Mouse (Mus musculus): Measurements from ENCODE around the gene Olfr1014. TPM values are rescaled to one million over a fixed set of nuclear protein-coding genes. Genes with fewer than 3 reads are reported as not detected.

Olfr1014 gene
- total RNA-seq (2014; rRNA removed): not detected in 2 replicates
- not detected in 2 replicates for polyA plus RNA-seq (2012; rRNA removed)

DNA sequence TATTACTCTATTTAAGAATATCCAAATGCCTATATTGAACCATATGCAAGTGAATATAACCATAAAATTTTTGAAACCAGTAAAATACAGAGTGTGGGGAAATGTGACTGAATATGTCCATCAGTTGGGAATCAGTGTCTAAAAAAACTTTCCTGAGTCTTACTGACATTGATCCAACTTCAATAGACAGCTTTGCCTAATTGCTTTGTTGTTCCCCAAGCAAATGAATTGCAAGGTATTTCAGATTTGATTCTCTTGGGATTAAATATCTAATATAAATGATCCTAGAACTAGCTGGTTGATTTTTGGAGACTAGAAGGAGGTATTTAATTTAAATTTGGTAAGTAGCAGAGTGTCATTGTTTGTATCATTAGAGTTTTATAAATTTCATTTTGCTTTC, at the start of gene Olfr1014:
Gene Olfr1014 (plus strand): TSS at position 301 of the 400 bp plus-strand sequence.
- H3K4me1 ChIP-seq (ENCODE audit: control insufficient read depth, insufficient read depth, low read length): no peaks in the 10 kb centered on the region
- H3K36me3 ChIP-seq (ENCODE audit: control insufficient read depth, insufficient read depth, low read length): no peaks in the 10 kb centered on the region
- H3K79me2 ChIP-seq (ENCODE audit: control insufficient read depth, insufficient read depth, low read length): no peaks in the 10 kb centered on the region
- H3K9ac ChIP-seq (ENCODE audit: low read depth, low read length): no peak within 1 kb of the TSS
- H3K27ac ChIP-seq (replicated peaks; ENCODE audit: insufficient read depth, low read depth, low read length): no peak within 1 kb of the TSS
- TF ChIP-seq CTCF (IDR thresholded peaks at IDR 0.05; ENCODE audit: low read depth, low read length) (no peak), POLR2A (IDR thresholded peaks at IDR 0.05; ENCODE audit: extremely low read depth, insufficient read depth, low read length) (no peak)
- no peak for DNase-seq (ENCODE audit: extremely low read depth, low read depth, low spot score)
- H3K27me3 ChIP-seq (ENCODE audit: control insufficient read depth, insufficient read depth, low read length): no peaks in the 10 kb centered on the region
- H3K4me3 ChIP-seq (ENCODE audit: insufficient read depth, low read depth, low read length): no peak within 1 kb of the TSS

DNA sequence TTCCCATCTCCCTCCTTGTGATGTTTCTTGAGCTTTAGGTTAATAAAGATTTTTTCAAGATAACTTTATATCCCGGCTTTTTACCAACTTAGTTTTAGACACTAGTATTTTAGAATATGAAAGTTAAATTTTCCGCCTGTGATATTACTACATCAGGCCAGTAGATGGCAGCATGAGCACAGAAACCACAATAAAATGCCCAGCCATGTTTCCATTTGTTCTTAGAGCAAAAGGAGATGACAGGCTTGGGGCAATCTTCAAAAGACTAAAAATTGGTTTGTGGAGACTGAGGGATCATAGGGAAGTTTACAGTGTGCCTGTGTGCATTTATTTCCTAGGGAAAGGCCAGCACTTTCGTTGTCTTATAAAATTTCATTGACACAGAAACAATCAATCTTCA, 46.7 kb upstream of the Olfr1014 start:
- H3K27ac ChIP-seq (replicated peaks; ENCODE audit: insufficient read depth, low read depth, low read length): no peak overlapping the region
- no peaks in the 10 kb centered on the region for H3K36me3 ChIP-seq (ENCODE audit: control insufficient read depth, insufficient read depth, low read length)
- WGBS: 11% methylated on average over 3 of the region's 3 CpGs
- no peak overlapping the region for H3K9ac ChIP-seq (ENCODE audit: low read depth, low read length)
- TF ChIP-seq CTCF (IDR thresholded peaks at IDR 0.05; ENCODE audit: low read depth, low read length) (no peak), POLR2A (IDR thresholded peaks at IDR 0.05; ENCODE audit: extremely low read depth, insufficient read depth, low read length) (no peak)
- peak; percentile 29 for DNase-seq (ENCODE audit: extremely low read depth, low read depth, low spot score)
- H3K27me3 ChIP-seq (ENCODE audit: control insufficient read depth, insufficient read depth, low read length): no peaks in the 10 kb centered on the region
- H3K4me3 ChIP-seq (ENCODE audit: insufficient read depth, low read depth, low read length): no peak overlapping the region
- no peaks in the 10 kb centered on the region for H3K79me2 ChIP-seq (ENCODE audit: control insufficient read depth, insufficient read depth, low read length)
- H3K4me1 ChIP-seq (ENCODE audit: control insufficient read depth, insufficient read depth, low read length): no peaks in the 10 kb centered on the region; the same call in 1 of the 2 replicates

DNA sequence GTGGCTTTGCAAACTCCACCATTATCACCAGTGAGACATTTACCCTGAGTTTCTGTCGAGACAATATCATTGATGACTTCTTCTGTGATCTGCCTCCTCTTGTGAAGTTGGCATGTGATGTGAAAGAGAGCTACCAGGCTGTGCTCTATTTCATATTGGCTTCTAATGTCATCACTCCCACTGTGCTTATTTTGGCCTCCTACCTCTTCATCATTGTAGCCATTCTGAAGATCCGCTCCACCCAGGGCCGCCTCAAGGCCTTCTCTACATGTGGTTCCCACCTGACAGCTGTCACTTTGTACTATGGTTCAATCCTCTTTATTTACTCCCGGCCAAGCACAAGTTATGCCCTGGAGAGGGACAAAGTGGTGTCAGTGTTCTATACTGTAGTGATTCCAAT, 18.7 kb upstream of the Olfr1014 start:
- no peaks in the 10 kb centered on the region for H3K79me2 ChIP-seq (ENCODE audit: control insufficient read depth, insufficient read depth, low read length)
- DNase-seq (ENCODE audit: extremely low read depth, low read depth, low spot score): no peak
- TF ChIP-seq CTCF (IDR thresholded peaks at IDR 0.05; ENCODE audit: low read depth, low read length) (no peak), POLR2A (IDR thresholded peaks at IDR 0.05; ENCODE audit: extremely low read depth, insufficient read depth, low read length) (no peak)

DNA sequence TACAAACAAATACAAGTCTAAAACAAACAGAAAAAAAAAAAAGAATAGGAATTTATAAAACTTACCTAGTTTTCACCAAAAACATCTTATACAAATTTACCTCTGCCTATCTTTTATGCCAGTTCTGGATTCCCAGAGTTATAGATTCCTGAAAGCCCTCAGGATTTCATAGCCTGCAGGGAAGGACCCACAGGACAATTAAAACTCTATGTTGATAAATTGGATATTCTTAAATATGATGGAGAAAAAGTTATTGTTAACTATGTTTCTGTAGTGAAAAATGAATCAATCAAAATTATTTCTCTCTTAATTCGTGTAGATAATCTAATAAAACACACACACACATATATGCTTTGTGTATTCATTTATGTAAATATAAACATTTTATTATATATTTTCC, 9.8 kb upstream of the Olfr1014 start, which contains the start of gene Olfr1012:
Gene Olfr1012 (minus strand): TSS at position 101 of the 400 bp plus-strand sequence.
- Histone ChIP-seq H3K27me3 (ENCODE audit: control insufficient read depth, insufficient read depth, low read length) (no peaks in the 10 kb centered on the region), H3K36me3 (ENCODE audit: control insufficient read depth, insufficient read depth, low read length) (no peaks in the 10 kb centered on the region), H3K27ac (replicated peaks; ENCODE audit: insufficient read depth, low read depth, low read length) (no peak within 1 kb of the TSS), H3K79me2 (ENCODE audit: control insufficient read depth, insufficient read depth, low read length) (no peaks in the 10 kb centered on the region), H3K9ac (ENCODE audit: low read depth, low read length) (no peak within 1 kb of the TSS), H3K4me3 (ENCODE audit: insufficient read depth, low read depth, low read length) (no peak within 1 kb of the TSS), H3K4me1 (ENCODE audit: control insufficient read depth, insufficient read depth, low read length) (no peaks in the 10 kb centered on the region)
- WGBS: 54% methylated on average over 1 of the region's 1 CpGs
- no peak for DNase-seq (ENCODE audit: extremely low read depth, low read depth, low spot score)
- TF ChIP-seq POLR2A (IDR thresholded peaks at IDR 0.05; ENCODE audit: extremely low read depth, insufficient read depth, low read length) (no peak), CTCF (IDR thresholded peaks at IDR 0.05; ENCODE audit: low read depth, low read length) (no peak)

More for the DNA sequence above, 18.7 kb upstream of the Olfr1014 start:
- H3K27ac ChIP-seq (replicated peaks; ENCODE audit: insufficient read depth, low read depth, low read length): no peak overlapping the region
- no peaks in the 10 kb centered on the region for H3K27me3 ChIP-seq (ENCODE audit: control insufficient read depth, insufficient read depth, low read length)
- no peak overlapping the region for H3K9ac ChIP-seq (ENCODE audit: low read depth, low read length)
- no peak overlapping the region for H3K4me3 ChIP-seq (ENCODE audit: insufficient read depth, low read depth, low read length)
- H3K4me1 ChIP-seq (ENCODE audit: control insufficient read depth, insufficient read depth, low read length): no peaks in the 10 kb centered on the region
- no peaks in the 10 kb centered on the region for H3K36me3 ChIP-seq (ENCODE audit: control insufficient read depth, insufficient read depth, low read length)
- 80% methylated on average over 4 of the region's 4 CpGs for WGBS

DNA sequence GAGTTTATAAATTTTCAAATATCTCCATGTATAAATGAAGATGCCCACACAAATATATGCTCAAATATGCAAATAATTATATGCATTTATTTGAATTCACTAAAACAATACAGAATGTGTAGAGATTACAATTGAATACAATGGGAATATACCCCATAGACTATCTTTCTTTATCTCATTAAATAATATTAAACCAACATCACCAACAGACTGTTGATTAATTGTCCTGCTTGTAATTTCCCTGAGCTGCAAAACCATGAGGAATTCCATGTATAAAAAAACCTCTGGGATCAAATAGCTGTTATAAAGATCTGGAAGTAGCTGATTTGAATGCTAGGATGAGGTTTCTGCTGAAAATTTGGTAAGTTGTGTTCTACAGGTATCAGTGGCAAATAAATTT, 5.7 kb upstream of the Olfr1014 start, which contains the start of gene Olfr1013:
Gene Olfr1013 (plus strand): TSS at position 301 of the 400 bp plus-strand sequence.
- Histone ChIP-seq H3K4me3 (ENCODE audit: insufficient read depth, low read depth, low read length) (no peak within 1 kb of the TSS), H3K79me2 (ENCODE audit: control insufficient read depth, insufficient read depth, low read length) (no peaks in the 10 kb centered on the region), H3K27me3 (ENCODE audit: control insufficient read depth, insufficient read depth, low read length) (no peaks in the 10 kb centered on the region), H3K4me1 (ENCODE audit: control insufficient read depth, insufficient read depth, low read length) (no peaks in the 10 kb centered on the region), H3K36me3 (ENCODE audit: control insufficient read depth, insufficient read depth, low read length) (no peaks in the 10 kb centered on the region), H3K9ac (ENCODE audit: low read depth, low read length) (no peak within 1 kb of the TSS), H3K27ac (replicated peaks; ENCODE audit: insufficient read depth, low read depth, low read length) (no peak within 1 kb of the TSS)
- TF ChIP-seq CTCF (IDR thresholded peaks at IDR 0.05; ENCODE audit: low read depth, low read length): no peak
- TF ChIP-seq POLR2A (IDR thresholded peaks at IDR 0.05; ENCODE audit: extremely low read depth, insufficient read depth, low read length): no peak
- DNase-seq (ENCODE audit: extremely low read depth, low read depth, low spot score): no peak

DNA sequence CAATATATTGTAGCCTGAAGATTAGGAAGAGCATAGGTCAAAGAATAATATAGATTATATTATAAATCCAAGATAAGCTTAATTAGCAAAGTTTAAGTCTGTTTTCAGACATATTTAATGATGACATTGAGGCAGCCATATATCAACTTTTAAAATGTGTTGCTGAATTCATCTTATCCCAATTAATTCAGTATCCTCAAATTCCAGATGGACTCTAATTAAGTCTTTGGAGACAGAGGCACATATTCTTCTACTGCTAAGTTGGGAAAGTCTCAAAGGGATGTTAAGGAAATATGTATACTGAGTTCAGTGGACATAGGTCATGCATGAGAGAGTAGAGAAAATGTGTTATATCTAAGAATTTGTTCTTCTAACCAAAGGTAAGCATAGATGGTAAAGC, 9.2 kb downstream of the Olfr1014 start, which contains the start of gene Olfr1015:
Gene Olfr1015 (plus strand): TSS at position 301 of the 400 bp plus-strand sequence.
- Histone ChIP-seq H3K27ac (replicated peaks; ENCODE audit: insufficient read depth, low read depth, low read length) (no peak within 1 kb of the TSS), H3K4me3 (ENCODE audit: insufficient read depth, low read depth, low read length) (no peak within 1 kb of the TSS), H3K79me2 (ENCODE audit: control insufficient read depth, insufficient read depth, low read length) (no peaks in the 10 kb centered on the region), H3K36me3 (ENCODE audit: control insufficient read depth, insufficient read depth, low read length) (no peaks in the 10 kb centered on the region), H3K9ac (ENCODE audit: low read depth, low read length) (no peak within 1 kb of the TSS), H3K4me1 (ENCODE audit: control insufficient read depth, insufficient read depth, low read length) (no peaks in the 10 kb centered on the region), H3K27me3 (ENCODE audit: control insufficient read depth, insufficient read depth, low read length) (no peaks in the 10 kb centered on the region)
- DNase-seq (ENCODE audit: extremely low read depth, low read depth, low spot score): no peak
- TF ChIP-seq POLR2A (IDR thresholded peaks at IDR 0.05; ENCODE audit: extremely low read depth, insufficient read depth, low read length) (no peak), CTCF (IDR thresholded peaks at IDR 0.05; ENCODE audit: low read depth, low read length) (no peak)
